Mouse (Mus musculus) mouse embryonic stem cell (cell line): ENCODE measurements around the gene Anxa1.

Experiments
- in situ Hi-C, 2 experiments: fragments of 300-500 bp; cut with MboI; formaldehyde crosslinking; loops; 1 replicate in 1 of 2; 3 replicates in 1 of 2; pipeline ENCODE4 v1.14.3; 2019 to 2020; ENCODE audit warnings: low sequenced_read_pairs in 2 of 2, low pct_unique_long_range_greater_than_20kb in 1 of 2, mixed read lengths in 1 of 2; ENCODE audit not compliant: unreplicated experiment in 1 of 2

The Anxa1 gene

DNA sequence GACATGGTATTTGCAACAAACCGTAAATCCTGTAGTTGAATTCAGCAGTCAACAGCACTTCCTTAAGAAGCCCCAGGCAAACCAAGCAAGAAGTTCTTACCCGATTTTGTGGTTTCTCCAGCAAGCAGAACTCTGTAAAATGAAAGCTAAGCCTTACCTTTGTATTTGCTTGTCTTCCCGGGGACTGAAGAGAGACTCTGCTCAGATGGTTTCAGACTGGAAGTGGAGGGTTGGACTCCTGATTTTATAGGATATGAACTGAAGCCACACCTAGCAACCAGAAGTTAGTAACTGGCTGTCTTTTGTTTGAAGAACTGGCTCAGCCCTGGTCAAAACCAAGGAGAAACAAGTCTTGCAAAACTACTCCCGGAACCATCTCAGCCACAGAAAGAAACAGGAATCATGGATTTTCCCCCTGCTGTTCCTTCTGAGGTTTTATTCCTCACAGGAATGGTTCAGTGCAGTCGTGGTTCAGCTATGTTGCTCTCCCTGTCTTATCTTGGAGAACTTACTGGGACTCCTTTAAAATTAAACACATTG, at the start of gene Anxa1:
Gene Anxa1 (minus strand): TSS at position 490 of the 540 bp plus-strand sequence.
- in situ Hi-C loops: no loop called here

DNA sequence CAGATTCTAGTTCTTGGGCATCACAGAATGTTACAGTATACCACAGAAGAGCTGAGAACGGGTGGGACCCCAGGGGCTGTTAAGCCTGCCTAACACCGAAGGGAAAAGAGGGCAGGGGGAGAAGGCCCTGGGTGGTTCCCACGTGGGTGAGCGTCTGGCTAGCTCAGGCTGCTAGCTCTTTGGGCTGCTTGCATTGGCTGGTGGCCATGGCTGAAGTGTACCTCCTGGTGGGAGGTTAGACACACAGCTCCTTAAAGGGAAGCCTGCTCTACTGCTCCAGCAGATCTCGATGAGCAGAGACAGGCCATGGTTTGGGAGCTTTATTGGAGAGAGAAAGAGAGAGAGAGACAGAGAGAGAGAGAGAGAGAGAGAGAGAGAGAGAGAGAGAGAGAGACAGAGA, 46.3 kb upstream of the Anxa1 start:
- in situ Hi-C loops: loop anchor here in 1 of 2 experiments (5.0 kb wide), 1 partner anchor 70 kb away; no protein-coding TSS in a partner anchor

DNA sequence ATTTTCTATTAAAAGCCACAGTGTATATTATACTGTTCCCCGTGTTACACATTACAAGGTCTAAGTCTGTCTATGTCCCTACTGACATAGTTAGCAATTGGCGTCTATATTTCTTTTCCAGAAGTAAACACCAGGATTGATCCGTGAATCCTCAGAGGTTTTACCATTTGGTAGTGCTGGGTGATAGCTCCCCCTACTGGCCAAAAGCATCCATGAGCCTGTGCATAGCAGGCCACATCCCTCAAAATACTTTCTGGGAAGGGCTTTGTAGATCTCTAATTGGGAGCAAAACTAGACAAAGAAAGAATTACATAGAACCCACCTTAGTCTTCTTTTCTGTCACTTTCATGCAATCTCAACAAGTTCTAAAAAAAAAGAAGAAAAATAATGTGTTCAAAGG, 43.8 kb upstream of the Anxa1 start:
- in situ Hi-C loops: no loop called here

- in situ Hi-C loops: no loop called here
Observed at GRCm38 (mm10) chr19:20433966-20434365, 43.2 kb upstream of the Anxa1 start.

GRCm38 (mm10) chr19:20426443-20427161, 35.9 kb upstream of the Anxa1 start:
- in situ Hi-C loops: no loop called here

- in situ Hi-C loops: no loop called here
Observed at GRCm38 (mm10) chr19:20411276-20411675, 20.5 kb upstream of the Anxa1 start.

DNA sequence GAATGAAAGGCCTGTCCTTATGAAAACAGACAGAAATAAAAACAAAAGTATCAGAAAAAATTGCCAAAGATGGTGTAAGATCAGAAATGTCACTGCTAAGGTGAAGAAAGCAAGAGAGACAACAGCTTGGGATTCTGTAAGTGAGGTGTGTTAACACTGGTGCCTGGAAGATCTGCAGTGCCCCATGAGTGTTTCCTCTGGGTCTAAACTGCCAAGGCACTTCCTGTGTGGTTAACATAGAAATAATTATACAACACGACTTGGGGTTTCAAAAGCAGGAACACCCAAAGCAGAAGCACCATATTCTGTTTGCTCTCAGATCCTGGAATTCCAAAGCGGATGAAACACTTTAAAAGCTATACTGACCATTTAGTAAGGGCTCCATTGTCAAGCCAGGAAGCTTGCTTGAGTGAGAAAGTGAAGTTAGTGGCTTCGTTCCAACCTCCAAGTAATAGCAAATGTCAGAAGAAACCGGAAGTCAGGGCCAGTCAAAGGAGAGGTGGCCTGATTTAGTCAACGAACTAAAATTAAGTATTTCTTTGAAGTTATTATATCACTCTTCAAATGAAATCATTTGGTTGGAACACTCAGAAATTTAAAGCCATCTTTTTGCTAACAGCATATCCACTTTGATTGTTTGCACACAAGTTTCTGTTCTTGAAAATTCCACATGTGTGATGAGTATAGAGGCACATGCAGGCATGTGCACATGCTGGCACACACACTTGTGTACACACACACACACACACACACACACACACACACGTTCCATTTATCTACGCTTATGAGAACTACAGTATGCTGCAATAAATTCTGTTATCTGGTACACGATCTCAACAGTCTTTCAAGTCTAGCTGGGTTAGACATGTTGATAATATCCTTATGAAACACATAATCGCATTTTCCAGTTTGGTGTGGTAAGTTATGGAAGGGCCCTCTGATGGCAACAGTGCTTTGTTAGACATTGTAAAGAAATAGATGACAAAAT, 19.1 kb upstream of the Anxa1 start:
- in situ Hi-C loops: no loop called here

DNA sequence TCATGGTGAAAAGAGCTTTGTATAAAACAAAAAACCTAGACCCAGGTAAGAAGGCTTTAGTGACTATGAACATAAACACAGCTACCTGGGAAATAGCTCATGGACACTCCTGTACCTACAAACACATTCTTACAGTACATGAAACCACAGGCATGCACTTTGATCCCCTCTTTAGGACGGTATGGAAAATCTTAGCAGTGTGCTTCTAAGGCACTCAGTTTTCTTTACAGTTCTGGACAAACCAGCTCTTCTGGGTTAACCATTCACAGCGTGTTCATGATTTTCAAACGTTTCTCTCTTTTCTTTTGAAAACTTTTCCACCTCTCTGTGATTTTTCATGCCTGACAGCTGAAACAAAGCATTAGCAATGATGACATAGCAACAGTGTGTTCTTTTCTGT, 15.7 kb upstream of the Anxa1 start:
- in situ Hi-C loops: no loop called here

DNA sequence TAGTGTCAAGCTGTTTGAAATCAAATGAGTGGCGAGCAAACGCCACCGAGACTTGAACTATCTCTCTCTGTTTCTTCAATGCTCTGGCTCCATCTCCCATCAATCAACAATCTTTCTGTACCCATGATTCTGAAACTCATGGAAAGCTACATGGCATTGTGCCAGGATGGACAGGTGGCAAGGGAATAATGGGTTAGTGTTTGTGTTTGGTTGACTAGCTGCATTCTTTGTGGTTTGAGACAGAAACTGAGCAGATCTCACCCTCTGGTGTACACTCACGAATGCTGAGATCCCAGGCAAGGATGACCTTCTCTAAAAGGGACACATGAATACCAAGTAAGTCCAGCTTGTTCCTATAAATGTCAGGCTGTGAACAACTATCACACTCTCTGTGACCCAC, 14.3 kb upstream of the Anxa1 start:
- in situ Hi-C loops: no loop called here

- in situ Hi-C loops: no loop called here
Observed at GRCm38 (mm10) chr19:20403740-20404139, 13.0 kb upstream of the Anxa1 start.

DNA sequence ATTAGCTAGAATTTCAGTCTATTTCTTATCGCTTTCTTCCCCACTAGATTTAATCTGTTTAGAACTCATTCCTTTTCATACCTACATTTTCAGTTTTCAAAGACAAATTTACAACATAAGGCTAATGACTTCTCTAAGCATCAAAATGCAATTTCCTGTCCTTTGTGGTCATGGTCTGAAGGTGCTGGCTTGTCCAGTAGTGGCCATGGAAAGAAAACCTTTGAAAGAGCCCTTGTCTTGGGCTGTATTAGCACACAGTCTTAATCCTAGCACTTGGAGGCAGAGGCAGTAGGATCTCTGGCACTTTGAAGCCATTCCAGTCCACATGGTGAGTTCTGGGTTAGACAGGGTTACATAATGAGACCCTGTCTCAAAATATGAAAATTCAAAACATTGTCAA, 12.5 kb upstream of the Anxa1 start:
- in situ Hi-C loops: no loop called here

GRCm38 (mm10) chr19:20402516-20403200, 11.9 kb upstream of the Anxa1 start:
- in situ Hi-C loops: no loop called here

GRCm38 (mm10) chr19:20401961-20402360, 11.2 kb upstream of the Anxa1 start:
- in situ Hi-C loops: no loop called here

- in situ Hi-C loops: no loop called here
Observed at GRCm38 (mm10) chr19:20399187-20399586, 8.4 kb upstream of the Anxa1 start.

DNA sequence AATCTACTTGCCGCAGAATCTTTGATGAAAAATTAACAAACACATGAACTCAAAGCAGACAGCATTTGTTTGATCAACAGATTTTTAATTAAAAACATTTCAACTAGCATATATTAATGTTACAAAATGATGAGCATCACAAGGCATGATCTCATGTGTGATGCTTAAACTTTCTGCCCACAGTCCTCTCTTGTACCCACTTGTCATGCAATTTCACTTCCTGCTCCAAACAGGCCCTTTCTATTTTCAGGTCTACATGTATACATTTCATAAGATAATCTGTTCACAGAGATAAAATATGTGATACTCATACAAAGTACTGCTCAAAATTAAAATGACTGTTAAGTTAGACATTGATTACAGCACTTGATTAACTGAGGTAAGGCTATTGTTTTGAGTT, 6.3 kb upstream of the Anxa1 start:
- in situ Hi-C loops: no loop called here

GRCm38 (mm10) chr19:20393556-20394274, 3.0 kb upstream of the Anxa1 start:
- in situ Hi-C loops: no loop called here

- in situ Hi-C loops: no loop called here
Observed at GRCm38 (mm10) chr19:20389723-20390122, 1.0 kb downstream of the Anxa1 start.

GRCm38 (mm10) chr19:20389245-20389644, 1.5 kb downstream of the Anxa1 start:
- in situ Hi-C loops: no loop called here
